Mouse (Mus musculus) testis, adult 10 weeks (tissue): ENCODE results near the gene Gm14322. TPM values are rescaled to one million over a fixed set of nuclear protein-coding genes. Genes with fewer than 3 reads are reported as not detected.

Experiments used
- polyA plus RNA-seq: library from polyadenylated mRNA; stranded (reverse); fragments of 350-450 nt; fragmentation: Illumina TruSeq; extraction: RNeasy Lipid Tissue Mini Kit (QIAGEN cat#74804); gene quantifications from one replicate; pipeline ENCODE4 v1.2.3, GENCODE M21; 2014; ENCODE audit warnings: low read depth, low replicate concordance

Gene Gm14322
- 1.6 TPM for polyA plus RNA-seq

DNA sequence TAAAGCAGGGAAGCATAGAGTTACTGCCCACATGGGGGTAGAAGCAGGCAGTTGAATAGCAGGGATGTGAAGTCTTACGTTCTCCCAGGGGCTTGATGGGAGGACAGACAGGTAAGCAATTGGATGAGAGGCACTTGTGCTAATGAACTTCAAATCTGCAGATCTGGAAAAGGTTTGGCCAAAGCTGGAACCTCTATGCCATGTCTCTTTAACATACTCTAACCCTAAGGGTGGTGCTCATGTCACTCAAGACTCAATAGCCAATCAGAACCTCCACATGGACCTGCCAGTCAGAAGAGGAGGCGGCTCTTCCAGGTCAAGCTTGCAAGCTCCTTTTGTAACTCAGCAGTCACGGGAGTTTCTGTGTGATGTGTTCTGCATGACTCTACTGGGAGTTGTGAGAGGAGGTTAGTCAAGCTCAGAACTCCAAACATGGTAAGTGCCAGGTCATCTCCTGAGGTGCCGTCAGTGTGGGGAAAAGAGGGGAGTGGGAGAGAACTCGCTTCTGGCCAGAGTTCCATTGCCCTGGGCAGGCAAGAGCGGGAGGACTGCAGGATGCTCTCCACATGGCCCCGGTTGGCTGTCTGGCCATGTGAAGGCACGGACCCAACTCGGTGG, at the start of gene Gm14322:
Gm14322 (plus strand) TSS at position 348 of the 618 bp plus-strand sequence.

Other genes with a start within 250 kb of the Gm14322 start
- not detected for gene Gm14406, start 181.1 kb upstream of the Gm14322 start, polyA plus RNA-seq
- gene Gm14325, start 81.0 kb downstream of the Gm14322 start, polyA plus RNA-seq, result 18.7 TPM
- gene Gm14327, start 137.8 kb downstream of the Gm14322 start, polyA plus RNA-seq, result 1.5 TPM
- gene Zfp972, start 166.3 kb downstream of the Gm14322 start, polyA plus RNA-seq, result 0.48 TPM
- gene Gm14326, start 198.0 kb downstream of the Gm14322 start, polyA plus RNA-seq, result 6.8 TPM